Mouse (Mus musculus): ENCODE data around the gene Smurf2.

The Smurf2 gene

DNA sequence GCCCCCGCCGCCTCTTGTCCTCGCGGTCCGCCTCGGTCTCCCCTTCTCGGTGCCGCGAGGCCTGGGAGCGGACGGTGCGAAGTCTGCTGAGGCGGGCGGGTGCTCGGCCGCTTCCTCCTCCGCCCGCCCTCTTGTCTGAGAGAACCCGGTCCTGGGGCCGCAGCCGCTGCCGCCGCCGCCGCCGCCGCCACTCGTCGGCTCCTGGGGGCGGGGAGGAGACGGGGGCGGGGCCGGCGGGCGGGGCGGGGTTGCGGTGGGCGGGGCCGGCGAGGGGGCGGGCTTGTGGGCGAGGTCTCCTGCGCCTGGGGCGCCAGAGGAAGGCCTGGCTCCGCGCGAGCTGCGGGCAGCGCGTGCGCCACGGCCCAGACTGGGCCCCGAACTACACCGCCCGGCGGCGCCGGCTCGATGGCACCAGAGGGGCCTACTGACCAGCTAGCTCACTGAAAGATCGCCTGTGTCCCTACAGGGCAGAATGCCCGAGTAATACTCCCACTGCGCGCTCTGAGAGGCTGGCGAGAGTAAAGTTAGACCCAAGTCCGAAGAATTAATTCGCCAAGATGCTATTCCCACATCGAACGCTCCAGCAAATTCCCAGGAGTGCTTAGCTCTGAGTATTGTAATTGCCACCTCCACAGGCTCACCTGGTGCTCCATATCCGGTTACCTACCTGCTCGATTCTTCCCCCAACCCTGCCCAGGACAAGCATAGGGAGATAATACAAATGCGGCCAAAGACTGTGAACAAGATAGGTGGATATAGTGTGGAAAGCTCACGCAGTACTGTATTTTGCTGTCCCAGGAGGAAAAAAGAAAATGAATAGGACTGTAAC, at the start of gene Smurf2:
TSS of gene Smurf2 (minus strand) at position 165 of the 829 bp plus-strand sequence.
- DNase-seq = peak; percentile 94

DNA sequence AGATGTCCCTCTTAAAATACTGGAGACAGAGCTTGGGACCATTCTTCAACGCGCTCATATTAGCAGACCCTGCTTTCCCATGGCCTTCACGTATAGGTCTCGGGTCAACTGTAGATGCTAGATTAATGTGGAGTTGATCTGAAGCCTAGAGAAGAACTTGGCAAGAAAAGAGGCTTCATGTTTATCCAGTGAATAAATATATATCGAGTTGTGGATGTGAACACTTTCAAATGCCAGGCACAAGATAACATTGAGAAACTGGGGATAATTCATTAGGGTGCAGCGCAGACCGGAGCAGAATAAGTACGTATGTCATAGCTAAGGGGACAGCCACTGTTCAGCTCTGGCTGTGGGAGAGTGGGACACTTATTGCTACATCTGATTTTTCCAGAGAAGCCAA, 49.3 kb upstream of the Smurf2 start:
- no peak for DNase-seq

DNA sequence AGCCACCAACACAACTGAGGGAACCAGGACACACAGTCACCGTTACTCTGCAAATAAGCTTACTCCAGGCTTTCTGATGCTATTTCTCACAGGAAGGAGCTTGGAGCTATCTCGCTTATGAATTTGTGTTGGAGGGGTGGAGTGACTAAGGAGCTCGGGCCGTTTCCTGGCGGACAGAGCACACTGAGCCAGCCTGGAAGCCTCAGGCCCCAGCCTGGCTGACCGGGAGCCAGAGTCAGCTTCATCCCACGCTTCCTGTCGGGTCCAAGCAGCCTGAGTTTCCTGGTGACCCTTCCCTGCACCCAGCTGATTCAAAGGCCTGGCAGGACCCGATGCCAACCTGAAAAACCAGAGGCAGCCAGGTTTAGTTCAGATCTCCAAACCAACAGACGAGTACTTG, 47.1 kb upstream of the Smurf2 start:
- peak; percentile 78 for DNase-seq

DNA sequence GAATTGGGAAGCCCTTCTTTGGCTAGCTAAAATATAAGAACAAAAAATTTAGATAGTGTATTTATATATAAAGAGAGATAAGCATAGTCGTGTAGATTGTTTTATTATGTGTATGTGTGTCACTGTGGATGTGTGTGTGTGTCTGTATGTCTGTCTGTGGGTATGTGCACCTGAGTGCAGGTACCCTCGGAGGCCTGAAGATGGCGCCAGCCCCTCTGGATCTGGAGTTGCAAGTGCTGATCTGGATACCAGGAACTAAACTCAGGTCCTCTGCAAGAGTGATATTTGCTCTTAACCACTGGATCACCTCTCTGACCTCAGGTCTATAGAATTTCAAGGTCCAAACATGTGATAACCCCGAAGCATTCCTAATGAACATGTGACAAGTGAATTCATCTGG, 45.4 kb upstream of the Smurf2 start:
- DNase-seq = no peak

DNA sequence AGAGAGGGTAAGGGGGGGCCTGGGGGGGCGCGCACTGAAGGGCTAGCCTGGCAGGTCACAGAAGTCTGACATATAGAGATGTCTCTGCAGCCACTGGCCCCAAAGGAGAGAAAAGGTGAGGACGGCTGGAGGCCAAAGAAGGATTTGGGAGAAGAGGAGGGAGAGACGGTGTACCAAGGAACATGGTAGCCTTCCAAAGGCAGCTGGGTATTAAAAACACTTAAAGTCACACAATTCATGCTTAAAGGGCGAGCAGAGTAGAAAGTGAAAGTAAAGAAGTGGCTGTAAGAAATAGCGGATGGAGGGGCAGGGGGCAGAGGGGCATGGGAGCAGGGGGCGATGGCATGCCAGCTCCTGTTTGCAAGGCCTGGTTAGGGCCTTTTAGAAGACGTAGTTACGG, 41.8 kb upstream of the Smurf2 start:
- DNase-seq = no peak

DNA sequence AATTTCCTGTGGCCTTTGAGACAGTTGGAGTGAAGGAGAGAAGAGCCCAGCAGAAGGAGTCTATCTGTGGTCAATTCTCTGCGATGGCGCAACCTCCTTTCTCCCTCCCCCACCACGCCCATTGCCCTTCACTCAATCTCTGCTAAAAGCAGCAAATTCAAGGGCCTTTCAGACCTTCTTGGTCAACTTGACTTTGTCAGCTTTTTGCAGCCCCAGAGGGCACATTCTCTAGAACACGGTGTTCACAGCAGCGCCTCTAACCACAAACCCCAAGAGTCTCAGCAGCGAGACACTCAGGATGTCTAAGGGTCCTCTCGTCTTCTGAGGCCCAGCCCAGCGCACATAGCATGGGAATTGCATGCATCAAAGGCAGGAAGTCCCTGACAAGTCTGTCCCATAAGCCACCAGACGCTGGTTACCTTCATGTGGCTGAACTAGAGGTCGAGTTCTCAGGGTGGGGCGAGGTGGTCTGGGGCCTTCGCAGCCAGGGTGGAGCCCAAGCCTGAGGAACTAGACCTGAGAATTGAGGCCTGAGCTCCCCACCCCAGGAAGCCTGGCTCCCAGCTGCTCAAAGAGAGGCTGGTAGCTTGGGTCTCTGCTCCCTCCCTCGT, 41.1 kb upstream of the Smurf2 start:
- DNase-seq = peak; percentile 40

DNA sequence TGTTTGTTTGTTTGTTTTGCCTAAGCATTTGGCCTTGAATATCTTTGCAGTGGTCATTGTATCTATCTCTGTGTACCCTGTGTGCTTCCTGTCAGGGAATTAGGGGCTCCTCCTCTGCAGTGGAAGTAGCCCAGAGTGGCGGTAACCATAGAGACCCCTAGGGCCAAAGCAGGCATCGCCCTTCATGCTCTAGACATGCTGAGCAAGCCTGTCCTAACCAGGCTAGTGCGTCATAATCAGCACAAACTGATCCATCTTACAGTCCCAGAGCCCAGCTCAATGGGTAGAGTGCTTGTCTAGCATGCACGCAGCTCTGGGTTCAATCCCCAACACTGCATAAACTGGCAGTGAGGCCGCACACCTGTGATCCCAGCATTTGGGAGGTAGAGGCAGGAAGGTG, 38.6 kb upstream of the Smurf2 start:
- no peak for DNase-seq

DNA sequence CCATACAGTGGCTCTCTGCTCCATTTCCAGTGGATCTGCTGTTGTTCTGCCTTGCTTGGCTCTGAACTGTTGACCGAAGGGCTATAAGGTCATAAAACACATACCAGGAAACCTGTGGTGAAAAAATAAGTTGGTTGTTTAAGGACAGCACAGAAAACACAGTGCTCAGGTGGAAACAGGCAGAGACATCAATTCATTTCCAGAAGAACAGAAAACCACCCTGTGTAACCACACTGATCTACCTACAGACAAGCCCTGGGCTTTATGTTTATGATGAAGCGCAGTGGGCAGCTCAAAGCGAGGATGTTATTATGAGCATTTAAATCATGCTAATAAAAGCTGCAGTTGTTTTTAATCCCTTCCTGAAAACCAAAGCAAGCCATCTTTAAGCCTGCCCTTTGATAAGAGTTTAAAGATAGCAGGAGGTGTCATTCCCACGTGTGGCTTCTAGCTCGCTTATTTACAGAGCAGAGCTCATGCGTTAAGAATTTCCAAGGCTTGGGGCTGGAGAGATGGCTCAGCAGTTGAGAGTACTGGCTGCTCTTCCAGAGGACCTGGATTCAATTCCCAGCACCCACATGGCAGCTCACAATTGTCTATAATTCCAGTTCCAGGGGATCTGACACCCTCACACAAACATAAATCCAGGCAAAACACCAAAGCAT, 38.0 kb upstream of the Smurf2 start:
- no peak for DNase-seq

DNA sequence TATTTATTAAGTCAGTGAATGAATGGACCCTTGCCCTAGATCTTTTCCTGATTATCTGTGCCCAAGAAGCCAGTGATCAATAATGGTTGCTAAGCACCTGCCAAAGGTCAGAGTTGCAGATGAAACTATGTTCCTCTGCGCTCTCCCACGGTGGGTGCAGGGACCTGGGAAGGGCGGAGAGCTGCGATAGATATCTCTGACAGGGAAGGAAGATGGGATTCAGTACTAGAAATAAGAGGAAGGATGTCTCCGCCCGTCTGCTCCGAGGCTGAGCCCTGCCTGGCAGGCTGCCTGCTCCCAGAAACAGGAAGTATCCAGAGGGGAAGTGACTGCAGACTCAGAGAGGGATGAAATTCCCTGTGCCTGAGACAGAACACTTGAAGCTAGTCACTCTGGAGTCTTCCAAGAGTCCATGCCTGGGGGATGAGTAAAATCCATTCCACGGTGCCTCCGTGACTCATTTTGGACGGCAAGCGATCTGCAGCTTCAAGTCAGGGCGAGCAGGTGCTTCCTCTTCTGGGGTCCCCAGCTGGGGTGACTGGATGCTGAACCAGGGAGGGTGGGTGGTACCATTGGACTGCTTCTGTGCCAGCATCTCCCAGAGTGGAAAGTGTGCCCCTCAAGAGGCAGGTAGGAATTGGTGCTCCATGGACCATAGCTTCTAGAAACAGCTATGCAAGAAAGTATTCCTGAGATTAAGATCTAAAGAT, 36.9 kb upstream of the Smurf2 start:
- peak; percentile 90 for DNase-seq

DNA sequence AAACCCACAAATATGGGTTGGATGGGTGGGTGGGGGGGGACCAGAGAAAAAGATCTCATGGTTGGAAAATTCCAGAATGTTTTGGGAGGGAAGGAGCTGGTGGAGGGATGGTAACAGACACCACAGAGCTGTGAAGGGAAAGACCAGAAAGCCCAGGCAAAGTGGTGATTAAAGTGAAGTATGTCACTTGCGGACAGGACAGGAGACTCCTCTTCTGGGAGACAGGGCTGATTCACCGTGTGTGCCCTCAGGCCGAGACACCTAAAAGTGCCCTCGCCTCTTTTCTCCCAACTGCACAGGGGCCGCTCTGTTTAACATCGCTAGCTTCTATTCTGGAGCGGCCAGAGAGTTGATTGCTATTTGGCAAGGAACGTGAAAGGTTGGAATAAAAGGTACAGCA, 34.1 kb upstream of the Smurf2 start:
- no peak for DNase-seq

DNA sequence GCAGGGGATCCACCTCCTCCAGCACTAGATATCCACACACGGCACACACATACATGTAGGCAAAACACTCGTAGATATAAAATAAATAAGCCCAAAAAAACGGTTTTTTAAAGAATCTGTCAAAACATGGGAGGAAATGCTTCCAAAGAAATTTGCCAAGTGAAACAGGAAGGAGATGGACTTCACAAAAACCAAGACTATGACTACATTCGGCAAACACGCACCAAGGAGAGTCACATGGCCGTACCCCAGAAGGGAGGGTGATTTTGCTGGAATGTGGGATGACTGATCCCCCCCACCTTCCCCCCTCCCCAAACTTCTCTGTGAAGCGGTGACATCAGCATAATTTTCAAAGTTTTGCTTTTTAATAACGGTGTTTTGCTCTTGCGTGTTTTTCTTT, 33.6 kb upstream of the Smurf2 start:
- peak; percentile 33 for DNase-seq

DNA sequence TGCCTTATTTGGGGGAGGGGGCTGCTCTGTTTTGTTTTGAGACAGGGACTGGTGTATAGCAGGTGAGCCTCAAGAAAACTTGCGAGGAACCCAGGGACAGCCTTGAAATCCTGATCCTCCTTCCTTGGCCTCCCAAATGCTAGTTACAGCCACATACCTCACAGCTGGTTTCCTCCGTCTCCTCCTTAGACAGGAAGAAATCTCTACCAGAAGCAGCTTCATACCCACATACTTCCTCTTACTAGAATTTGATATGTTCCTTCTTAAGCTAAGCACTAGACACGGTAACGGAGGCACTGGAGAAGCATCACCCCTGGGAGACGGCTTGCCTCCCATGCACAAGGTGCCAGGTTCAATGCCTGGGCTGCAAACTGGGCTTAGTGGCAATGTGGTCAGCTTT, 16.8 kb upstream of the Smurf2 start:
- DNase-seq = no peak

DNA sequence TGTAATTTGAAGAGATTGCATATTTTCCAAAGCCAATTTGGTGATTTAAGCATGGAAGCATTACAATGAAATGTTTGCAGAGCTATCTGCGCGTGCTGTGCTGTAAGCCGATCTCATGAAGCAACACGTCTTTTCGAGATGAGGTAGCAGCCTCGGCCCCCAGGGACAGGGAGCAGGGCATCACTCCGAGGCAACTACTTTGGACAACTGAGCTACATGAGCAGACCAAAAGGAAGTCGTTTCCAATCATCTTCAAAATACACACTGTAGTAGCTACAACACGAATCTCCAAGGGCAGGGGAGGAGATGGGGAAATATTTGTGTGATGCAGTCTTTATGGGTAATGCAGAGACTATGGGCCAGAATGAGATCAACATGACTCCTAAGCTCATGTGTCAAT, 9.9 kb upstream of the Smurf2 start:
- no peak for DNase-seq

DNA sequence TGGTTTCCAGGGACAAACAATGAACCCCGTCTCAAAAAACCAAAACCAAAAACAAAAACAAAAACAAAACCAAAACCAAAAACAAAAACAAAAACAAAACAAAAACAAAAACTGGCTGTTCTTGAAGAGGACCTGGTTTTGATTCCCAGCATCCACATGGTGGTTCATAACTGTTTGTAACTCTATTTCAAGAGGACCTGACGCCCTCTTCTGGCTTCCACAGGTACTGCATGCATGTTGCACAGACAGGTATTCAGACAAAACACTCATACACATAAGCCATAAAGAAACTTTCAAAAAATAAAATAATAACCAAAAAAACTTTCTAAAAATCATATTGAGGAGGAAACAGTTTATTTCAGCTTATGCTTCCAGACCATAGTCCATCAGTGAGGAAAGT, 8.4 kb upstream of the Smurf2 start:
- no peak for DNase-seq

DNA sequence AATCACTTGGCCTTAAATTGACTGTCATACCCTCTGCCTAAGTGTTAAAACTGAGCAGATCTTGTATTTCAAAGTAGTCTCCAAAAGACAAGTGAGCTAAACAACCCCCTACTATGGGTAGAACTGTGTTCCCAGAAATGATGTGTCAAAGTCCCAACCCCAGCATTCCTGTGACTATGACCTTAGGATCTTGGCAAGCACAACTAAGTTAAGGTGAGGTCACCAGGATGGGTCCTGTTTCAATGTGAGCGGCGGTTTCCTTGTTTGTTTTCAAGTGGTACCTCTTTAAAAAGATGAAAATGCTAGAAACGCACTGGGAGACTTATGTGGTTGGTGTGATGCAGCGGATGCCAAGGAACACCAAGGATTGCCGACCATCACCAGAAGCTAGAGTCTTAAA, 7.4 kb upstream of the Smurf2 start:
- peak; percentile 29 for DNase-seq

DNA sequence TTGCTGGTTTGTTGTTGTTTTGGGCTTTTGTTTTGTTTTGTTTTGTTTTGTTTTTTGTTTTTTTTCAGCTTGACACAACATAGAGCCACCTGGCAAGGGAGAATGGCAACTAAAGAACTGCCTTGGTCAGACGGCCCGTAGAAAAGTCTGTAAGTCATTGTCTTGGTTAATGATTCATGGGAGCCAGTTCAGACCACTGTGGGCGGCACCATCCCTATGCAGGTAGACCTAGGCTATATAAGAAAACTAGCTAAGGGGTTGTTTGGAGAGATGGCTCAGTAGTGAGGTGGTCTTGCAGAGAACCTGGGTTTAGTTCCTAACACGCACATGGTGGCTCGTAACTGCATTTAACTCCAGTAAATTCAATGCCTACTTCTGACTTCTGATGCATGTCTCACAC, 6.7 kb upstream of the Smurf2 start:
- no peak for DNase-seq

DNA sequence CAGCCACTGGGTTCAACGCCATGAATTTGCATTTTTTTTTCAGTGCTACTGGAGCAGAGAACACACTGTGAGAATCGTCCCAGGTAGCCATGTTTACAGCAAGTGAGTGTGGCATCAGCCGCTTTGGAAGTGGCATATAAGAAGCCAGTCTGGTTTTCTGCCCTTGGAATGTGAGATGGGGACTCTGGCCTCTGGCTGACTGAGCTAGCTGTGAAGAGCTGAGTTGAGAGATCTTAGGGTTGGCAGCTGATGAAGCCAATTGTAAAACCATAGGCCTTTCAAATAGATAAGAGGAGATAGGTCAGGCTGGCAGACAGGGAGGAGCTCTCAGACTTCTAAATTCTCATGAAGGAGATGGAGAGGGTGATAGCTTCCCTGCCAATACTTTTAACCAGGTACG, 6.2 kb upstream of the Smurf2 start:
- DNase-seq = no peak

DNA sequence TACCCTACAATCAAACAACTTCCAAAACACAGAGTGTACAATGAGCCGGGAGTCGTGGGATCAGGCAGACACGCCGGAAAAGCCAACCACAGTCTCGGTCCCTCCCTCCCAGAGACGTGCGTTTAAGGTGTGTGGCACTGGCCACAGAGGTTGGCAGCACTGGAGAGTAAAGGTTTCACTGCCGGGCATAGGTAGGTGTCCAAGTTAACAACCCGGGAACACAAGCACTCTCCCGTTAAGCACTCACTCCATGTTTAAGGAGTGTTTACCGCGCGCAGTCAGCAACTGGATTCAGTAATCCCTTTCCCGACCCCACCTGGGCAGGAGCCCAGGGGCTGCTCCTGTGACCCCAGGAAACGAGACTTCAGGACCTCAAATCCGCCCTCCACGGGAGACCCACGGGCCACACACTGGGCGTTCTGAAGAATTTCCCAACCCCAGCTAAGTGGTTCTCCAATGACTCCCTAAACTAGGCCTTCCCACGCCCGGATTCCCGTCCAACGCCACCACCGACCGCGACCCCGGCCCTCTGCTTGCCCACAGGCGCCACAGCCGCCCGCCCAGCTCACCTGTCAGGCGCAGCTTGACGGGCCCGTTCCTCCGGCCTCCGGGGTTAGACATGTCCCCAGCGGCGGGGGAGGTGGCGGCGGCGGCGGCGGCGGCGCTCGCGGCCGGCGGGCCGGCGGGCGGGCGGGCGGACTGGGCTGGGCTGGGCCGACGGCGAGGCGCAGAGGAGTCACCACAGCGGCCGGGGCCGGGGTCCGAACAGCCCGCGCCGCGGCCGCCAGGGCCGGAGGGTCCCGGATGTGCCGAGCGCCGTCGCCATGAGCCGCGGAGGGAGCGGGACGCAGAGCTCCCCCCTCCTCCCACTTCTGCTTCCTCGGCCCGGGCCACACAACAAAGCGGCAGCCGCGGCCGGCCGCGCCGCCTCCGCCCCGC, 634 bp downstream of the Smurf2 start:
- DNase-seq = peak; percentile 52

DNA sequence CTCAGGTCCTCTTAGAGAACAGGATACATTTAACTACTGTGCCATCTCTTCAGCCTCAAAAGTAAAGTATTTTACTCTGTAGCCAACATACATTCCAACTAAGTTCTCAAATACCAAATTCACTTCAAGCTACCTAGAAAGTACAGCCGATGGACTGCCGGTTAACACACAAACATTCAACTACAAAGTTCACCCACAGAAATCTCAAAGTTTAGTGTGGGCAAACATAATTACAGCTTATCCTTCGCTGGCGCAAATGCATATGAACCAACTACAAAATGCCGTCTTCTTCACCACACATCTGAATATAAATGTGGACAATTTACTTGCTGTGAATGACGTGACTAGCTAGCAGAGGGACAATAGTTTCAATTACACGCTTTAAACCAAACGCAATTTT, 1.6 kb downstream of the Smurf2 start:
- no peak for DNase-seq

DNA sequence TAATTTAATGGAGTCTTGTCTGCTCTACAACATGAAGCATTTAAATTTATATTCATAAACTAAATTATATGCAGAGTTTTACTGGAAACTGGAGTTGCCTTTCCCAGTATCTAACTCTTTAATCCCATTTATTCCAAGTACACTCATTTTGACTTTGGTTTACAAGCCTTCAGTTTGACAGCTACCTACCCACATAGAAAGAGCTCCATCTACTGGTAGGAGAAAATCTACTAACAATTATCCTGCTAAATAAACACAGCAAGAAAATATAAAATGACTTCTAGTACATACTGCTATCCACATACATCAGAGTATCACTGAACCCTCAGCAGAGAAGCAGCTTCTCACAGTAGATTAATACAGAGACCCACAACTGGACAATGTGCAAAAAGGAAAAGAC, 9.3 kb downstream of the Smurf2 start:
- no peak for DNase-seq

DNA sequence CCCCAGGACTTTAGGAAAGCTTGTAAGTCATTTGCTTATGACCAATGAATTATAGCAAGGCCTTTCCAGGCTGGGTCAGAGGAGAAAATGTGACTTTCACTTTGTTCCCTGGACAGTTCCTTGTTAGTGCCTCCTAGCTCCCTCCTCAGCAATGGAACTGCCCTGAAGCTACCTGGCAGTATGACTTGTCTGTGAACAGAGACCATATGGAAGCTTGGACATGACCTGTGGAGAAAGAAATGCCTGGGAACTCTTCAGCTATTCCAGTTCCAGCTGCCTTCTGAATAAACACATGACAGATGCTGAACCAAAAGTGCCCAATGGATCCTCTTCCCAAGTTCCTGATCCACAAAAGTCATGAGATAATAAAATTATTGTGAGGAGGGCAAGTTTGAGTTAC, 12.5 kb downstream of the Smurf2 start:
- DNase-seq = no peak

DNA sequence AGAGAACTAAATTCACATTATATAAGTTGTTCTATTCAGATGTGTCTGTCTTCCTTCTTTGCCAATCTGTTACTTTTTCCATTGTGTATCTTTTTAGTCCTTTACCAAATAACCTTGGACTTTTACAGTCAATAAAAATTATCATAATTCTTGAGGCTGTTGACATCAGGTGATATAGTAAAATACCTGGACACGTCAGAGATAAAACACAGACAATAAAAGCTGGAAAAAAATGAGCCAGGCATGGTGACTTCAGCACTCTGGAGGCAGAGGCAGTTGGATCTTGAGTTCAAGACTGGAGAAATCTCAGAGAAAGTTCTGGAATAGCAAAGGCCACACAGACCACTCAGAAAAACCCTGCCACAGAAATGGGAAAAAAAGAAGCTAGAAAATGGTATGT, 13.3 kb downstream of the Smurf2 start:
- no peak for DNase-seq

Measured in kidney, postnatal 14 days (tissue).